Mouse (Mus musculus) cerebellum, adult 11-12 months (tissue): ENCODE measurements at regions not wholly inside any gene's neighbourhood (a gene's known extent, or its start where the extent isn't known, plus 50 kb on each side); places are given as distances from the start of the nearest gene placed in this dataset.
A peak's percentile ranks its signal among the peaks of the same experiment; 100 is the strongest.

Source experiments
- DNase-seq: peaks from one replicate; pipeline ENCODE4 v3.0.0; 2022

- peak; percentile 26 for DNase-seq
Observed at GRCm38 (mm10) chr13:84345791-84346511, 123.9 kb downstream of the Tmem161b start.

GRCm38 (mm10) chr13:84346569-84346968 lies 124.5 kb downstream of the Tmem161b start:
- DNase-seq = no peak

DNA sequence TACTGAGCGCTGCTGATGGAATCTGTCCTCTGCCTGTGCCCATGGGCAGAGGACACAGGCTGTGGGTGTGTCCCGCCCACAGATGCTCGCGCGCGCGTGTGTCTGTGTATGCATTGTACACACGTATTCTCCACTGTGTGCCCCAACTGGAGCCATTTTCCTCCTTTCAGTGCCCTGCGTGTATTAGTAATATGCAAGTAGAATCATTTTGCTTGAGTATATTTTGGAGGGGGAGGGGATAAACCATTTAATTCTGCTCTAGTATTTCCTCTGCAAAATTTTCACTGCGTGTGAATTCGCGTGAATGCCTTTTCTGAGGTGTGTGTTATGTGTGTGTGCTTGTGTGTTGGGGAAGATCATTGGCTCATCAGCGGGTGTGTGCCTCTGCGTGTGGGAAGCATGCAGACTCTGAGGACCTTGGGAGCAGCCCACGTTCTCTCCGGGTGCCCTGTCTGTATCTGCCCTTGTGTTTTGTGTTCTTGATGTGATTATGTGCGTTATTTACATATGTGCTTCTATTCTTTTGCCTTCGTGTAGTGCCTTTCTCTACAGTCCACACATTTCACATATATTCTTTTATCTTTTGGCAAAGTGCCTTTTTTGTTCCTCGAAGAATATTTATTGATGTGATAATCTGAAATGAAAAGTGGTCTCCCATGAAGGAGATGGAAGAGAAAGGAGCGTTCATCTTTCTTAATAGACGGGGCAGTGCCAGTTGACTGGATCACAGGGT lies 125.3 kb downstream of the Tmem161b start:
- peak; percentile 76 for DNase-seq

GRCm38 (mm10) chr13:84347914-84348700 lies 126.0 kb downstream of the Tmem161b start:
- DNase-seq = peak; percentile 100

- DNase-seq = no peak
Observed at GRCm38 (mm10) chr13:84348701-84348975, 126.5 kb downstream of the Tmem161b start.

- peak; percentile 85 for DNase-seq
Observed at GRCm38 (mm10) chr13:84349001-84349720, 127.1 kb downstream of the Tmem161b start.

DNA sequence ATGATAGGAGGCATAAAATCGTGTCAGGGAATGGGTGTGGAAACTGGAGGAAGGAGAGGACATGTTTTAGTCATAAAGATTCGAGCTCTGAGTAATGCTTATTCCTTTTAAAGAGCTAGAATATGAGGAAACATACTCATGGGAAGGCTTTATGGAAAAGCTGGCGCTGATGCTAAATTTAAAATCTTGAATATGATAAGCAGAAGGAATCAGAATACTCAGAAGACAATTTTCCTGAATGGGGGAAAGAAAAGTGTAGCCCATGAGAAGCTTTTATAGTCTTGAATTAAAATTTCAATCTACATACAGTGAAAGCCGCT lies 127.6 kb downstream of the Tmem161b start:
- DNase-seq = no peak

- DNase-seq = no peak
Observed at GRCm38 (mm10) chr13:84350791-84351190, 128.7 kb downstream of the Tmem161b start.

DNA sequence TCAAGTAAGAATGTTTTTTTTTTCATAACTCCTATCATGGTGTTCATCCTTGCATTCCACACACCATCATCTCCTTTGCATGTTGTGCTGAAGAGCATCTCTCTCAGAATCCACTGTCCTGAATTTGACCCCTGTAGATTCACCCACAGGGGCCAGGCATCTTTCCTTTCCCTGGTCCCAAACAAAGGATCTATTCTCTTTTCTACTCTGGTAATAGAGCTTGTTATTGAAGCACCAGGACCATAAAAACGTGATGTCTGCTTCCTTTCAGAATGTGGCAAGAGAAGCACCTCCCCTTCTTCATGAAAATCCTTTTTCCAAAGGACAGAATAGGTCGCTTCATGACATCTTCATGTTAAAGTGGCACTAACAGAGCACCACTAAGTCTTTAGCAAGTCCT lies 134.4 kb downstream of the Tmem161b start:
- no peak for DNase-seq

- no peak for DNase-seq
Observed at GRCm38 (mm10) chr13:84360536-84360935, 138.4 kb downstream of the Tmem161b start.

- no peak for DNase-seq
Observed at GRCm38 (mm10) chr13:84364069-84364468, 142.0 kb downstream of the Tmem161b start.

DNA sequence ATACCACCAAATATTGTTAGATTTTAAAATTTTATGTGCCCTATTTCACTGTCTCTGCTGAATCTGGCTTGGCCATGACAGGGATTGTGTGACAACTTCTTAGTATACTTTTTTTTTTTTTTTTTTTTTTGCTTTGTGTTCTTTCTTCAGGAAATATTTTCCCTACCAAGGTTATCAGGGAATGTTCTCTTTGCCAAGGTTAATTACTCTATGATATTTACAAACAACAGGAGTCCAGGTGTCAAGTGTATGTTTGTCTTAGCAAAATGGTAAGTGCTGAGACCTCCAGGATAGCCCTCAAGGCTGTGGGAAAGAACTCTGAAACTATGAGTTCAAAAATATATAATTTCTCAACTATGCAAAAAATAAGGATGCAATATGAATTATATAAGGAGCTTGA lies 143.4 kb downstream of the Tmem161b start:
- no peak for DNase-seq

DNA sequence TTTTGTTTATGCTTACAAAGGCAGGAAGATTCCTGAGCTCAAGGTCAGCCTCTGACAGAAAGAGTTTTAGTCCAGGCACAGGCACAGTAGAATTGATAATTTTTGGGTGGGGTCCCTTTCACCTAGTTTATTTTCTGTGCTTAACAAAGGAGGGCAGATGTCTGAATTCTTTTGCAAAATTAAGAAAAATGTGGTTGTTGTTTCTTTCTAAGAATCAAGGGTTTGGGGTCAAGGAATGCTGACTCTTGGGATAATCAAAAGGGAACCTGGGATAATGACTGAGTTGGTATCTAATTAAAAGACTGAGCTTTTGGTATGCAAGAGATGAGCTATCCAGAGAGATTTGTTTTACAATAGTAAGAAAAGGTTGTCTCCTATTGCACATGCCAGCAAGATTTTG lies 143.9 kb downstream of the Tmem161b start:
- no peak for DNase-seq

DNA sequence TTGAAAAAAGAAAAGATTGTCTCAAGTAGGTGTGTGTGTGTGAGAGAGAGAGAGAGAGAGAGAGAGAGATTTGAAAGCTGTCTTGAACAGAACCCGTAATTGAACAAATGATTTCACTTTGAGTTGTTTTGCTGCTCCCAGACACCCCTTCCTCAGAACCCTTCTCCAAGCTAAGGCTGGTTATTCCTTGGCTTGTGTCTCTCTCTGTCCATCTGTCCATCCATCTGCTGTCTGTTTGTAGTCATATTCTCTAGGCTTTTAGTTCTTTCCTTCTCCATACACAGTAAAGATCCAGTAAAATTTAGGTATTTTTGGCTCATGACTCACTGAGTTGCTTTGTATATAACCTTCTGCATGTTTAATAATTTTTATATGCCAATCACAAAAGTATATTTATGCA lies 144.7 kb downstream of the Tmem161b start:
- DNase-seq = no peak

GRCm38 (mm10) chr13:84368225-84368624 lies 146.1 kb downstream of the Tmem161b start:
- no peak for DNase-seq

GRCm38 (mm10) chr13:84374711-84375257 lies 152.7 kb downstream of the Tmem161b start:
- no peak for DNase-seq

- DNase-seq = no peak
Observed at GRCm38 (mm10) chr13:84375941-84376340, 153.8 kb downstream of the Tmem161b start.

- DNase-seq = no peak
Observed at GRCm38 (mm10) chr13:84378553-84379332, 156.6 kb downstream of the Tmem161b start.

GRCm38 (mm10) chr13:84391554-84391953 lies 169.5 kb downstream of the Tmem161b start:
- no peak for DNase-seq

DNA sequence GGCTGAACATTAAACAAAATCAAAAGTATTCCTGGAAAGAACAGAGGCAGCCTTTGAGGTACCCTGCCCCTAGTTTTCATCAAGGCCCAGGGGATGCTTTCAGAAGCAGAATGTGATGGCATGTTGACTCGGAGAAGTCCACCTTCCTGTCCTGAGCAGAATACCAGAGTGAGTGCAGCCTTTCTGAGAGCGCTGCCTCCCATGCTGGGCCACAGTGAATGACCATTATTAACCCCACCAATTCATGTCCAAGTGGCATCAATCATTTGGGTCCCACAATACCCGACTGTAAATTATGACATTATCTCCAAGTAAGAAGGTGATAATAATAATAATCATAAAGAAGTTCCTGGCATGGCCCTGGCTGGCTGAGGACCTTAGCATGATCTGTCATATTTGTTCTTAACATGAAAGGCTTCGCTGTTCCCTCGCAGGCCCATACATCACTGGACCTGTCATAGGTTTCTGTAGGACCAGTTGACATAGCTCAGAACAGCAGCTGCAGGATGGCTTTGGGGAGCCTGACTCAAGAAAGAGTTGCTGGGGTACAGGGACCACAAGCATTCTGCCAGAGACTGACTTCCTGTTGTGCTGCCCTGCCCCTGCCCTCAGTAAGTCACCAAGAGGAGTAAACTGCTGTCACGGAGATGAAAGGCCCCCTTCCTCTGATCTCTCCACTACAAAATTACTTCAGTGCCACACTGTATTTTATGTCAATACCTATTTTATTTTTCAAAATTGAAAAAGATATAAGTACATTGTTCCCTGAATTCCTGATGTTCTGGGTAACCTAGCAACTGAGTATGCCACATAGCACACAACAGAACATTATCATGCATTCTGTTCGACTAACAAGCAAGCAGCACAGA lies 176.6 kb downstream of the Tmem161b start:
- DNase-seq = no peak
